Mouse (Mus musculus): Measurements from ENCODE around the gene Igbp1.

The Igbp1 gene

DNA sequence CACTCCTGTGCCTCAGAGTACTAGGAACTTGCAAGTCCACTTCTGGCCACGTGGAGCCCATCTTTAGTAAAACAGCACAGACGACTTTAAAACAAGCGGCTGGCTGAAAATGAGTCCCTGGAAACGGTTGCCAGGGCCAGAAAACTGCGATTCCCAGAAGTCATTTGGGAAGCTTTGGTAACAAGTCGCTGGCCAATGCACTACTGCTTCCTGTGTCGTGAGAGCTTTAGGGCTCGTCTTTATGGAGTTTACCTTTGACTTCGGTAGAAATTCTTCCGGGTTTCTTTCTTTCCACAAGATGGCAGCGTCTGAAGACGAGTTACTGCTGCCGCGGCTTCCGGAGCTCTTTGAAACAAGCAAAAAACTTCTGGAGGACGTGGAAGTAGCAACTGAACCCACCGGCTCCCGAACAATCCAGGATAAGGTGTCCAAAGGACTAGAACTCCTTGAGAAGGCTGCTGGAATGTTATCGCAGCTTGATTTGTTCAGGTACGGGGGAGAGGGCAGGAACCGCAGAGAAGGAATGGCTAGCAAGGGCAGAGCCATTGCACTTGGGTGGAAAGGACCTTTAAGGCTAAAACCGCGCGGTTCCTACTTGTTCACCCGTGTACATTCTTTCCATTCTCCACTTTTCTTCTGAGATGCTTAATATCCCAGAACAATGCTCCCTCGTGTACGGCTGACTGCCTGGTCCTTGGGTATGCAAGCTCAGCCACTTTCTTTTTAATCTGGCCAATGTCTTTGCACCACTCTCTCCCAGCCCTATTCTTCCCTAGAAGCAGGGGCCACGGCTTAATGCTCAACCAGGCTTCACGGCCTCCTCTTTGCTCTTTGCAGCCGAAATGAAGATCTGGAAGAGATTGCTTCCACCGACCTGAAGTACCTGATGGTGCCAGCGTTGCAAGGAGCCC is at the start of gene Igbp1:
TSS of gene Igbp1 (plus strand) at position 224 of the 911 bp plus-strand sequence.
- H3K36me3 ChIP-seq (ENCODE audit: control insufficient read depth, insufficient read depth, low read length, poor library complexity, severe bottlenecking) = no peaks in the 10 kb centered on the region
- peak; percentile 84 for DNase-seq (ENCODE audit: low read depth, low spot score)
- no peaks in the 10 kb centered on the region for H3K27me3 ChIP-seq (ENCODE audit: control insufficient read depth, insufficient read depth, low read length, poor library complexity, severe bottlenecking)

DNA sequence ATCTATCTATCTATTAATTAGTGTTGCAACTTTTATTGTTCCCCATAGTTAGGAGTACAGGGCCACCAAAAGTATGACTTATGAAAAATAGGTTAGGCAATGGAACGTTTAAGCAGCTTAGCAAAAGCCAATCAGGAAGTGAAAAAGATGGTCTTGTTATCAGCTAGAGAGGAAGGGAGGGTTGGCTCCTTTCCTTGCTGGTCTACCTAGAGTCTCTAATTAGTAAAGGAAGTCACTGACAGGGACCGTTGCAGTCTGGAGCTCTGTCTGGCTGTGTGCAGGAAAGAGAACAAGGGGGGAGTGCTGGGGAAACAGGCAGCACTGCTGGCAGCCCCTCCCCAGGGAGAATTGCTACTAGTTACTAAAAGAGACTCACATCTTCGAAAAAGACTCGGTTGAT is 26.0 kb upstream of the Igbp1 start:
- no peak for DNase-seq (ENCODE audit: low read depth, low spot score)
- Histone ChIP-seq H3K36me3 (ENCODE audit: control insufficient read depth, insufficient read depth, low read length, poor library complexity, severe bottlenecking) (no peaks in the 10 kb centered on the region), H3K27me3 (ENCODE audit: control insufficient read depth, insufficient read depth, low read length, poor library complexity, severe bottlenecking) (no peaks in the 10 kb centered on the region)

DNA sequence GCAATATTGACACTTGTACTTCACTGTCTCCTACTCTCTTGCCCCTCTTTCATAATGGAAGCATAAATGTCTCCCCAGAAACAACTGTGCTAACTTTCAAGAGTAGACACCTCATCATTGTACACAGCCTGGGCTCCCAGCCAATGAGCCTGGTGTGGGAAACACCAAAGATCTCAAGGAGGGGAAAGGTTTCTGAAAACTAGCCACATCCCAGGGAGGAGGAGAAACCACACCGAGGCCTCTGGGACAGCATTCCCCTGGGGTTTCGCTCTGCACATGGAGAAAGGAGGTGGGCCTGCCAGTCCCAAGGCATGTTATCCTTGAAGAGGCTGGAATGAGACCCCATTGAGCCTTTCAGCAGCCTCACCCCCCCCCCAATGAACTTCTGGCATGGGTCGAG is 24.0 kb upstream of the Igbp1 start:
- H3K27me3 ChIP-seq (ENCODE audit: control insufficient read depth, insufficient read depth, low read length, poor library complexity, severe bottlenecking) = no peaks in the 10 kb centered on the region
- no peak for DNase-seq (ENCODE audit: low read depth, low spot score)

DNA sequence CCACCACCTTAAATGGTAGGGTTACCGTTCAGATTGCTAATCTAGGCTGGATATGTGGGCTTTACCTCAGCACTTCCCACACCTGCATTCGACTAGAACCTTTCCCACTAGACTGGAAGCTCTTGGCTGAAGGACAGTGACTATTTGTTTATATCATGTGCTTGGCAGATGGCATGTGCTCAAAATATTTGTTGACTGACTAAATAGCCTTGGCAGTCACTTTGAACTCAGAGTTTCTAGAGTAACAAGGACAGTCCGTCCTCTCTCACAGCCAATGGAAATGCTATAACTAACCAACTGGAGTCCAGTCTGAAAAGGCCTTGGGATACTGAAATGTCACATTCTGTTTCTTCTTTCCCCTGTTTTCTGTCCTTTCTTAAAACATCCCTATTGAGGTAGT is 22.6 kb upstream of the Igbp1 start:
- Histone ChIP-seq H3K36me3 (ENCODE audit: control insufficient read depth, insufficient read depth, low read length, poor library complexity, severe bottlenecking) (no peaks in the 10 kb centered on the region), H3K27me3 (ENCODE audit: control insufficient read depth, insufficient read depth, low read length, poor library complexity, severe bottlenecking) (no peaks in the 10 kb centered on the region)
- DNase-seq (ENCODE audit: low read depth, low spot score) = no peak

More for the DNA sequence above, 24.0 kb upstream of the Igbp1 start:
- no peaks in the 10 kb centered on the region for H3K36me3 ChIP-seq (ENCODE audit: control insufficient read depth, insufficient read depth, low read length, poor library complexity, severe bottlenecking)

DNA sequence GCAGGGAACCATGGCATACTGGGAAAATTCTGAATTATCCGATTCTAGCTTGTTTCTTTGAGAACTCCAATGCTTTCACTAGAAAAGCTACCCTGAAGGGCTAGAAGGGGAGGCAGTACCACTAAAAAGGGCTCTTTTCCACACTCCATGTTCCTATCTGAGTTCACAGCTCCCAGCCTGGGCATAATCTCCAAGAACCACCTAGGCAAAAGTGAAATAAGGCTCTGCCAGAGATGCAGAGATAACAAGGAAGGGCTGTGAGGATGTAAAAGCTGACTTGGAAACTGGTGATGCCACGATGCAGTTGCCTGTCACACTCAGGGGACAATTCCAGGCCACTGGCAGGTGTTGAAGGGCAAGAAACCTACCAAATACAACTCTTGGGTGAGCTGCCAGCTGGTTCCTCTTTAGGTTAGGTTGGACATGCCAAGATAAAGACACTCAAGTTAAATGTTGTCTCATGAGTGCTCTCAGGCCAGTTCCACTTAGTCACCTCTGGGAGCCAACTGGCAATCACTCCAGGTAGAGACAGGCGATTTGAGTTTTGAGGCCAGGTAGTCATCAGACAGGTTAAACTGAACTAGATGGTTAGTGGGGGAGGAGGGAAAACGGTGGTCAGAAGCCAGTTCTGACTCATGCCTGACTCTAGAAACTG is 18.4 kb upstream of the Igbp1 start:
- no peaks in the 10 kb centered on the region for H3K27me3 ChIP-seq (ENCODE audit: control insufficient read depth, insufficient read depth, low read length, poor library complexity, severe bottlenecking)
- no peak for DNase-seq (ENCODE audit: low read depth, low spot score)
- H3K36me3 ChIP-seq (ENCODE audit: control insufficient read depth, insufficient read depth, low read length, poor library complexity, severe bottlenecking) = no peaks in the 10 kb centered on the region

DNA sequence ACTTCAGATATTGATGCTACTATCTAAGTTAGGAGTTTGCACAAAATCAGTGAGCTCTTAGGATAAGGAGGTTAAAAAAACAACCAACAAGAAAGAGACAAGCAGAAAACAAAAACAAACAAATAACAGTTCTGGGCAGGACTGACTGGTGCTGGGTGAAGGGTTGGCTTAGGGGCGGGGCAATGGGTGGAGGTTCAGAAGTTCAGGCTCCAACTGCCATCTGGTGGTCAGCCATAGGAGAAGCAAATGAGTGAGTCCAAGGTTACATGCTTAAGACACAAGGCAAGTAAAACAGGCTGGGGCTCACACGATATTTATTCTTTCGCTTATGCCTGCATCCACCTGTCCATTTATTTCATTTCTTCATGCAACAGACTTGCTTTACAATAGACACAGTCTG is 13.8 kb upstream of the Igbp1 start:
- DNase-seq (ENCODE audit: low read depth, low spot score) = peak; percentile 77
- no peaks in the 10 kb centered on the region for H3K27me3 ChIP-seq (ENCODE audit: control insufficient read depth, insufficient read depth, low read length, poor library complexity, severe bottlenecking)
- no peaks in the 10 kb centered on the region for H3K36me3 ChIP-seq (ENCODE audit: control insufficient read depth, insufficient read depth, low read length, poor library complexity, severe bottlenecking)

DNA sequence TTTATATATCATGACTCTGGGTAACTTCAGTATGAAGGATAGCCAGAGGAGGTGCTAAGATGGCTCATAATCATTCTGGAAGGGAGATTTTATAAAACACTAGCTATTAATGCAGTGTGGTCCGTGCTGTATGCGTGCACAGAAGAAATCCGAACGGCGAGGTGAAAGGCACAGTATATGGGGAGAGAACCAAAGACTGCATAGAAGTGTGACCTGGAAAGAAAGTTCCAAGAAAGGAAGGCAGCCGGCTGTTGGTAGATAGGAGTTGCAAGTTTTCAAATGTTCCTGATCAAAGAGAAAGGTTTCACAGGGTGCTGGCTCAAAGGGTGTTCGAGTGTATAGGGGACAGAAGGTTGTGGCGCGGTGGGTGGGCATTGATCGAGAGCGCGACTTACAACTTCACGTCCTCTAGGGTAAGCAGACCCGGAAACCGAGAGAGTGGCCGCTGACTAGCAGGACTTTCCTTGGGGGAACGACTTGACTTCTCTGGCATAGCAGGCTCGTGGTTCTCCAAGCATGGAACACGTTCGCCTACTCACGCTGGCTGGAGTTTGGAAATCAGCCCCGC is 507 bp upstream of the Igbp1 start:
- no peaks in the 10 kb centered on the region for H3K27me3 ChIP-seq (ENCODE audit: control insufficient read depth, insufficient read depth, low read length, poor library complexity, severe bottlenecking)
- DNase-seq (ENCODE audit: low read depth, low spot score) = no peak
- no peaks in the 10 kb centered on the region for H3K36me3 ChIP-seq (ENCODE audit: control insufficient read depth, insufficient read depth, low read length, poor library complexity, severe bottlenecking)

DNA sequence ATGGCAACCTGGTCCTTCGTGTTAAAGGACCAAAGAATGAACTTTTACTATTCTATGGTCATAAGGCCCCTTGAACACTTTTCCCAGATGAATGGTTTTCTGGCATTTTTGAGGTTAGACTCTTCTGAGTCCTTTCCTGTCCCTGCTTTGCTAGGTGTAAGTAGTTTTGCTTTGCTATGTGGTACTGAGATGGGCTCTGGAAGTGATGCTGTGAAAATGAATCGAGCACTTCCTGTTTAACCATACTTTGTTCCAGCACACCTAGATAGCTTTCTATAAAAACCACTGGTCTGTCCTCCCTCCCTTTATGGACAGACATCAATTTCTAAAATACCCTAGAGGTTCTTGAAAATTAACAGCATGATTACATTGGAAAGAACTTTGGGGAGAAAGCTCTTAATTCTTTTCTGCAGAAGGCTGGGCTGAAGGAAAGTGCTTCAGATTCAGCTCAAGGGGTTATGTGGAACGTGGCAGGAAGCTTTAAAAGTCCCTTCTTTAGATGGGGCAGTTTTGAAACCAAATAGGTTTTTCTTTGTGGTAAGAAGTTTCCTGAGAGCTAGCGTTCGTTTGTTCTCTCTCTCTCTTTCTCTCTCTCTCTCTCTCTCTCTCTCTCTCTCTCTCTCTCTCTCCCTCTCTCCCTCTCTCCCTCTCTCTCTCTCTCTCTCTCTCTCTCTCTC is 10.2 kb downstream of the Igbp1 start:
- DNase-seq (ENCODE audit: low read depth, low spot score) = no peak
- 0 out of 2 replicates have a peak, but pooled peaks cover 3% of the 10 kb centered on the region for H3K36me3 ChIP-seq (ENCODE audit: control insufficient read depth, insufficient read depth, low read length, poor library complexity, severe bottlenecking)
- H3K27me3 ChIP-seq (ENCODE audit: control insufficient read depth, insufficient read depth, low read length, poor library complexity, severe bottlenecking) = no peaks in the 10 kb centered on the region

DNA sequence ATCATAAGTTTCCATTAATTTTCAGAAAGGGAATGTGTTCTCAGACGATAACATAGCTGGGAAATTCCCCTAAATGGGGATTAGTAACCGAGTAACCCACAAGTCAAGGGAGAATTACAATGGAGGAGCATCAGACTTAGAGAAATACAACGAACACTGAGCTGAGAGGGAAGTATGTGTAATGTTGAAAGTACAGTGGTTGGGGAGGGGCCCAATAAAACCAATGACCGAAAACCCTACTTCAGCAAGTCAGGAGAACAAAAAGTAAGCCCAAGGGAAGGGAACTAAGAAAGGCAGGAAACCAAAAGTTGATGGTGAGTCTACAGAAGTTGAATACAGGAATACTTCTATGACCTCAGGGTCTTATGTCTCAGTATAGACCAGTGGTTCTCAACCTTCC is 14.1 kb downstream of the Igbp1 start:
- Histone ChIP-seq H3K27me3 (ENCODE audit: control insufficient read depth, insufficient read depth, low read length, poor library complexity, severe bottlenecking) (no peaks in the 10 kb centered on the region), H3K36me3 (ENCODE audit: control insufficient read depth, insufficient read depth, low read length, poor library complexity, severe bottlenecking) (0 out of 2 replicates have a peak, but pooled peaks cover 3% of the 10 kb centered on the region)
- no peak for DNase-seq (ENCODE audit: low read depth, low spot score)

DNA sequence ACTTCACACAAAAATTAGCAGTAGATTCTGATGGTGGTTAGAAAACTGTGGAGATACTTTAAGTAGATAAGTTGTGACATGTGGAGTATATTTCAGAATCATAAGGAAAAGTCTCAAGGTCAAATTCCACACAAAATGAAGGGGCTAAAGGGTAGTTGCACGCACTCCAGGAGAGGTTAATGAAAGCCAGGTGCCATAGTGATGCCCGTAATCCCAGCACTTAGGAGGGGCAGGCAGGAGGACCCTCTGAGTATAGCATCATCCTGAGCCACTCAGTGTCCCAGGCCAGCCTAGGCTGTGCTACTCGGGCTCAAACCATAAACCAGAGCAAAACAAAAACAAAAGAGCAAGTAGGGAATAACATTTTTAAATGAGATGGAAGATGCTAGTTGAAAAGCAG is 15.8 kb downstream of the Igbp1 start:
- DNase-seq (ENCODE audit: low read depth, low spot score) = no peak
- no peaks in the 10 kb centered on the region for H3K27me3 ChIP-seq (ENCODE audit: control insufficient read depth, insufficient read depth, low read length, poor library complexity, severe bottlenecking)
- H3K36me3 ChIP-seq (ENCODE audit: control insufficient read depth, insufficient read depth, low read length, poor library complexity, severe bottlenecking) = 0 out of 2 replicates have a peak, but pooled peaks cover 3% of the 10 kb centered on the region

DNA sequence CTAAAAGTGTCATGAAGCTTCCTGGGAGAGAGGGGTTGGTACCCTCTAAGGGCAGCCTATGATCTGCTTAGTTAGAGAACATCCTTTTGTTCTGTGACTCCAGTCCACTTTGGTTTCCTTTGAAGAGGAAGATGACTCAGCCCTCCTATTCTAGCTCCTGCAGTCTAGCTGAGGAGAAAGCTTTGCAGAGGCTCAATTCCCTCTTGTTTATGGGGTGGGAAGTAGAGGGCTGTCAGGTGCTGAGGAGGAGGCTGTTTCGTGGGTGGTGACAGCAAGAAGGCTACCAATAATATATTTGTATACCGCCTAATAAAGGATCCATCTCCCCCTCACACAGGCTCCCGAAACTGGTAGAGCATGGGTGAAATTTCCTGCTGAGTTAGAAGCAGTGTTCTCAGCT is 22.6 kb downstream of the Igbp1 start:
- Histone ChIP-seq H3K27me3 (ENCODE audit: control insufficient read depth, insufficient read depth, low read length, poor library complexity, severe bottlenecking) (no peaks in the 10 kb centered on the region), H3K36me3 (ENCODE audit: control insufficient read depth, insufficient read depth, low read length, poor library complexity, severe bottlenecking) (0 out of 2 replicates have a peak, but pooled peaks cover 2% of the 10 kb centered on the region)
- no peak for DNase-seq (ENCODE audit: low read depth, low spot score)

DNA sequence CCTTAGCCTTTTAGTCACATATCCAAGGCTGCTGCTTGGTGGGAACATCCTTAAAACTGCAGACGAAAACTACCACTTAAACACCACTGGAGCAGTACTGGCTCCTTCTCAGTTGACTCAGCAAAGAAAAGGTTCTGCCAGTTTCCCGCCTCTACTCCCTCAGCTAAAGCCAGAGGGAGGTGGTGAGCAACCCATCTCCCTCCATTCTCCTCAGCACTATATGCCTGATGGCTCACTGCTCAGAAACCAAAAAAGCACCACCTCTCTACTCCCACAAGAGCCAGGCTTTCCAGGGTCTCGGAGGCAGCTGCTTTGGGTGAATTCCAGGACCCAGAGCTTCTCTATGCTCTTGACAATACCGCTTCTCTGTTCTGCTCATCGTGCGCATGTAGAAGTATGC is 23.5 kb downstream of the Igbp1 start:
- DNase-seq (ENCODE audit: low read depth, low spot score) = no peak
- 0 out of 2 replicates have a peak, but pooled peaks cover 2% of the 10 kb centered on the region for H3K36me3 ChIP-seq (ENCODE audit: control insufficient read depth, insufficient read depth, low read length, poor library complexity, severe bottlenecking)
- no peaks in the 10 kb centered on the region for H3K27me3 ChIP-seq (ENCODE audit: control insufficient read depth, insufficient read depth, low read length, poor library complexity, severe bottlenecking)

DNA sequence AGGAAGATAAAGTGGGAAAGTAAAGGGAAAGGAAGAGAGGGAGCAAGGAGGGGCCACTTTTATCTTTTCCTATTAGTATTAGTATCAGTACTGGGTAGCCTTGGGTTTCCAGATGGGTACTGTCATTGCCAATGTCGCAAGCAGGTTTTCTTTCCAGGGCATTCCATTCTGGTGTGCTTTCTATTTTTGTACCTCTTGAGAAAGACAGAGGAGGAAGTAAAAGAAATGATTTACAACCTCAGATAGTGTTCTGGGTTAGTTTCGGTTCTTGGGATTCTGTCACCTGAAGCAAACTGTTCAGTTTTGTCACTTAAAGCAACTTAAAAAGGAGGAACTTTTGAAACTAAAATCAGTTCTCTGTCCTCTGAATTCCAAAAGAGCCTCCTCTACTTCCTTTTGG is 24.4 kb downstream of the Igbp1 start:
- no peaks in the 10 kb centered on the region for H3K27me3 ChIP-seq (ENCODE audit: control insufficient read depth, insufficient read depth, low read length, poor library complexity, severe bottlenecking)
- H3K36me3 ChIP-seq (ENCODE audit: control insufficient read depth, insufficient read depth, low read length, poor library complexity, severe bottlenecking) = 0 out of 2 replicates have a peak, but pooled peaks cover 2% of the 10 kb centered on the region
- DNase-seq (ENCODE audit: low read depth, low spot score) = no peak

DNA sequence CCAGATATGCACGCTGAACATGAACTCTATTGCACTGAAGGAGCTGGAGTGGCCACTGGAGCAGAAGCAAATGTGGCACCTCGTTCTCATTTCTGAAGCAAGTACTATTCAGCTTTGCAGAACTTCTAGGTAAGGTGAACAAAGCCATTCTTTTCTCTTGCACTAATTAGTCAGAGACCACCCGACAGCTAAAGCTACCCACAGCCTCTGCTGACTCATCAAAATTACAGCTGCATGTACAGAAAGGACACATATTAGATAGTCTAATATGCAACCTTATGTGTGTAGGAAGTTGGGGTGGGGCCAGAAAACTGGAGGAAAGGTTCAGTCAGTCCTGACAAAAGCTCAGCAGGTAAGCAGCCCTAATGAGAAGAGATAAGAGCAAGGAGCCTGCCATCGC is 30.4 kb downstream of the Igbp1 start, which contains the start of gene Dgat2l6:
TSS of gene Dgat2l6 (plus strand) at position 368 of the 400 bp plus-strand sequence.
- DNase-seq (ENCODE audit: low read depth, low spot score) = no peak
- H3K27me3 ChIP-seq (ENCODE audit: control insufficient read depth, insufficient read depth, low read length, poor library complexity, severe bottlenecking) = no peaks in the 10 kb centered on the region
- H3K36me3 ChIP-seq (ENCODE audit: control insufficient read depth, insufficient read depth, low read length, poor library complexity, severe bottlenecking) = no peaks in the 10 kb centered on the region

Measured in splenic B cell, adult 2 months (primary cell).